Mouse (Mus musculus) testis, adult 2 months (tissue): ENCODE results near the gene Cfdp1.

Source experiments
- CTCF ChIP-seq: fragments of 200-500 bp; IDR thresholded peaks from 2 replicates; pipeline ENCODE4 v1.5.1; 2012; ENCODE audit warnings: low read depth, mild to moderate bottlenecking, inconsistent platforms, low read length, moderate library complexity; ENCODE audit not compliant: control insufficient read depth, insufficient read depth, insufficient replicate concordance
- POLR2A ChIP-seq: fragments of 200-500 bp; IDR thresholded peaks from 2 replicates; pipeline ENCODE4 v1.6.1; 2012; ENCODE audit warnings: low read depth, mild to moderate bottlenecking, inconsistent platforms, low read length, moderate library complexity; ENCODE audit not compliant: control insufficient read depth

DNA sequence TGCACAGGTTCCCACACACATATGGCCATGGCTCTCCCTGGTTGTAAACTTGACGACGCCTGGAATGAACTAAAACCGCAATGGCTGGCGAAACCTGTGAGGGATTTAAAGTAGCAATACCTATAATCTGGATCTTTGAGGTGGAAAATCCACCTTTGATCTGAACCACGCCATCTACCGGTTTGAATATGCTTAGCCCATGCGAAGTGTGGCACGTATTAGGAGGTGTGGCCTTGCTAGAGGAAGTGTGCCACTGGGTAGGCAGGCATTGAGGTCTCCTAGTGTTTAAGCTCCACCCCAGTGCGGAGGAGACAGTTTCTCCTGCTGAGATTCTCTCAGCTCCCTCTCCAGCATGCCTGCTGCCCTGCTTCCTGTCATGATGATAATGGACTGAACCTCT, 23.6 kb upstream of the Cfdp1 start:
- TF ChIP-seq CTCF, result no peak
- no peak for TF ChIP-seq POLR2A
